Mouse (Mus musculus) kidney, postnatal 10 days (tissue): Measurements from ENCODE around the gene Mbtps1.

Experiments used
- DNase-seq: peaks from one replicate; pipeline ENCODE4 v3.0.0; 2021; ENCODE audit warnings: mixed read lengths

Mbtps1 gene

DNA sequence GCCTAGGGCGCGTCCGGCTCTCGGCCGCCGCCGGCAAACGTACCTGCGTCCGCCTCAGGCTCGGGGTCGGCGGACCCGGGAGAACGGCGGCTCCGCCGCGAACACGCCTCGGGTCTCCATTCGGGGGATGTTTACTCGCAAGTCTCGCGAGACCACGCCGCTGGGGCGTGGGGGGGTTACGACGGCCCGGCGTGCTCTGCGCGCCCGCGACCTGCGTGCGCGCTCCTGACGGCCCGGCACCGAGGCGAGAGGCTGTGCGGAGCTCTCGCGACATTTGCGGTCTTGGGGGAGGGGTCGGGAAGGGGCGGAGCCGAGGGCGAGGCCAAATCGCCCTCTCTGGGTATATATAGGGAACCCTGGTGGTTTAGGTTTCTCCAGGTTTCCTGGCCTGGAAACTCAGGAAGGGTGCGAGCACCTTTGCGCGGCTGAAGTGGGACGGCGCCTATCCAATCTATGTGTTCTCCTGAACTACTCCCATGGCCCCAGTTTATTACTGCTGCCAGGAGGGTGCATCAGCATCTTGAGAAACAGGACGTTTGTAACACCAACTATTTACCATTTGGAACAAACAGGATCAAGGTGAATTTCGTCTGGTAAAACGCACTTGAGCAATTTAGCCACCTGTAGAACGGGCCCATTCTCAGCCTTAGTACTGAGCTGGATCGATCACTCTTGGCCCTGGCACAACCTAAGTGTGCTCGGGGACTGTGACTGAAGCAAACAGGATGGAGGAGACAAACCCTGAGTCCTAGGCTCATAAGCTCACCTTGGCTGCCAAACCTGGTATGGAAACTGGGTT, at the start of gene Mbtps1:
Gene Mbtps1, minus strand, starts transcription at position 133 of the 799 bp plus-strand sequence.
- DNase-seq: peak; percentile 99

GRCm38 (mm10) chr8:119606224-119606623, 47.7 kb upstream of the Mbtps1 start:
- DNase-seq: no peak

DNA sequence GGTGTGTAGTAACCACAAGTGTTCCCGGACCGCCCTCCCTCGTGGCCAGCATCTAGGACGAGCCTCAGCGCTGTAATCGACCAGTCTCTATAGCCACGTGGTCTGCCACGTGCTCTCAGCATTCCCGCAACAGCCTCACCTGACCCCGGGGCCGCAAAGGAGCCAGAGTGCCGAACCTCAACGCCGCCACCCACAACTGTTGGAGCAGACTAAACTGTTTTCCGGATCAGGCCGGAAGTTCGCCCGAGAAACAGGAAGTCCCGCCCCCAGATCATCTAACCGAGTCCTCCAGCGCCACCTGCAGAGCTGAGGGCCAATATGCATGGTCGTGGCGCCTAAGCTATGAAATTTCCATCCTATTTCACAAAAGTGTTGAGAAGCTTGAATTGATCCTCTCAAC, 46.5 kb upstream of the Mbtps1 start, which contains the start of gene Taf1c:
Gene Taf1c, minus strand, starts transcription at position 227 of the 400 bp plus-strand sequence.
- DNase-seq: peak; percentile 96

- DNase-seq: no peak
Observed at GRCm38 (mm10) chr8:119604398-119604803, 45.9 kb upstream of the Mbtps1 start.

- no peak for DNase-seq
Observed at GRCm38 (mm10) chr8:119603771-119604170, 45.2 kb upstream of the Mbtps1 start.

GRCm38 (mm10) chr8:119591456-119591855, 32.9 kb upstream of the Mbtps1 start:
- no peak for DNase-seq

GRCm38 (mm10) chr8:119590348-119590747, 31.8 kb upstream of the Mbtps1 start:
- DNase-seq: no peak

DNA sequence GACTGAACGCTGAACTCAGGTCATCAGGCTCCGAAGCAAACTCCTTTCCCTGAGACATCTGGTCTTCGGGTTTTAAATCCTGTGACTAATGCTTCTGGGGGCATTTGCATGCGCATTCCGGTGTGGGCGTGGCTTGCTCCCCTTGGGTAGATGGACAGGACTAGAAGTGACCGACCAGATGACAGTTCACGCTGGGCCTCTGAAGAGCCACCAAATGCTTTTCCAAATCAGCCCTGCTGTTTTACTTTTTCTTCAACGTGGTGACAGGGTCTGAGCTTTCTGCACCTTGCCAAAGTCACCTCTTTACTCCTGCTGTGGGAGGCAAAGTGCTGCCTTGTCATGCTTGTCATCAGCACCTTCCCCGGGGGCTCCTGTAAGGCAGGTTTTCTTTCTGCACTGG, 30.3 kb upstream of the Mbtps1 start:
- DNase-seq: no peak

GRCm38 (mm10) chr8:119588321-119588720, 29.8 kb upstream of the Mbtps1 start:
- DNase-seq: no peak

- no peak for DNase-seq
Observed at GRCm38 (mm10) chr8:119585901-119586300, 27.4 kb upstream of the Mbtps1 start.

DNA sequence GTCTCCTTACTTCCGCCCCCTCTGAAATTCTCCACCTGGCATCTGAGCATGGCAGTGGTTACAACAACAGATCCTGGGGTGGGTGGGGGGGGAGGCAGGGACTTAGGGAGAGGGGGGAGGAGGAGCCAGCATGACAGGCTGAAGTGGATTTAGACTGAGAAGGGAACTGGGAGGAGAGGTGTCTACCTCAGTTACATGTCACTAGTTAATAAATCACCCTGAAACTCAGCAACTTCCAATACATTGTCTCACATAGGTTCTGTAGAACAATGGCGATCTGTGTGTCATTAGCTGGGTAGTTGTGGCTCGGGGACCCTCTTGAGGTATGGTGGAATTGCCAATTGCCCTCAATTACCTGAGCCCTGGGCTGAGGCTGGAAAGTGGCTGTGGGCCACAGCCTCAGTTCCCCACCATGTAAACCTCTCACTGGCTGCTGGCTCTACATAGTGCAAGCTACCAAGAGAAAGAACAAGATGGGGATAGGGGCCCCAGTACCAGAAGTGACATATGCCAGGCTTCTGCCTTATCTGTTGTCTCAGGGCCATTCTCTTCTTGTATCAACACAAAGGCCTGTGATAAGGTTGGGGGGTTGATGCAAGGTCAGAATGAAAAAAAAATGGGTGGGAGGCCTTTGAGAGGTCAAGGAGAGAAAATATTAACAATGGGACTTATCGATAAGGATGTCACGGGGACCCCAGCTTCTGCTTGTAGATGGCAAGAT, 22.1 kb upstream of the Mbtps1 start:
- DNase-seq: no peak

DNA sequence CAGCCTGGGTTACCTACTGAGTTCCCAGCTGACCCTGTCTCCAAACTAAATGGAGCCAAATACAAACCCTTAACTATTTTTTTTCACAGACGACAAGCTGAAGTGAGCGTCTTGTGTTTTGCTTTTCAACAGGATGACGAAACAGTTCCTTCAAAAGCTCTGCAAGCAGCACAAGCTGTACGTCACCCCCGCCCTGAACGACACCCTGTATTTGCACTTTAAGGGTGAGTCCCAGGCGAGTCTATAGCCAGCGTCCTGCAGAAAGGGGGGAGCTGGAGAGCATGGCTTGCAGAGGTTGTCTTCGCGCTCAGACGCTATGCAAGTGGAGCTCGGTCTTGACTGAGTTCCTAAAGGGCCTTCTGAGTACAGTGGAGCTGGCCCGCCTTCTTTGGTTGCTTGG, 20.6 kb upstream of the Mbtps1 start:
- no peak for DNase-seq

- no peak for DNase-seq
Observed at GRCm38 (mm10) chr8:119575366-119575726, 16.8 kb upstream of the Mbtps1 start.

GRCm38 (mm10) chr8:119574437-119575365, 16.2 kb upstream of the Mbtps1 start, which contains the start of the genes Hsdl1 and Dnaaf1:
Hsdl1 (minus strand) TSS chr8:119575183.
Dnaaf1 (plus strand) TSS chr8:119575235.
- peak; percentile 98 for DNase-seq

DNA sequence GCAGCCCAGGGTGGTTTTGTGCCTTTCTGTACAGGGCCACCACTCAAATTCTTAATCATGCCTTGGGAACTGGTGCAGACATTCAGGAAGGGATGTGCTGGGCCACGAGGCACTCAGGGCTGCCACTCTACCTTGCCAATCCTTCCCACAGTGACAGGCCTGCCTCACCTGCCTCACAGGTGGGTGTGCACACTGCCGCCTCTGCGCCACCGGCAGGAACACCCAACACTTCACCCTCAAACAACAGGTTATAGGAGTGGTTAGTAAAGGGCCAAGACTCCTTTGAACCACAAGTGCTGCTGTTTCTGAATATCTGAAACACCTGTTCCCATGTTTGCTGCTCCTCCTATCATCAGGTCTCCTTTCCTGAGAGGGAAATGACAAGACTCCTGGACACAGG, 13.9 kb upstream of the Mbtps1 start:
- DNase-seq: no peak

GRCm38 (mm10) chr8:119571135-119571534, 12.6 kb upstream of the Mbtps1 start:
- no peak for DNase-seq

- DNase-seq: no peak
Observed at GRCm38 (mm10) chr8:119569881-119570280, 11.3 kb upstream of the Mbtps1 start.

DNA sequence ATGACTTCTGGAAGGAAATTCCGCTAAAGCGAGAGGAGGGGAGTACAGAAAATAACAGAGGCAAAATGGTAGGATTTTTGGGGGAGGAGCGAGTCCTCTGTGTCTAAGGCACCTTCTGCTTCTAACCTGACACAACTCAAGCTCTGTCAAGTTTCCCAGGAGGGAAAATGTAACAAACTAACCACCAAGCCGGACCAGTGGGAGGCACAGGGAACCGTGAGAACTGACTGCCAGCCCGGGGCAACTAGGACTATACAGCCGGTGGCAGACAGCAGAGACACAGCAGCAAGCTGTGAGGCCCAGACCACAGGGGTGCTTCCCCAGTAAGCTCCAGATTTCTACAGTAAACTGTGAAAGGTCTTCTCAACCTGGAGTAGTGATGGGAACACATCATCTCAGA, 10.4 kb upstream of the Mbtps1 start:
- no peak for DNase-seq

DNA sequence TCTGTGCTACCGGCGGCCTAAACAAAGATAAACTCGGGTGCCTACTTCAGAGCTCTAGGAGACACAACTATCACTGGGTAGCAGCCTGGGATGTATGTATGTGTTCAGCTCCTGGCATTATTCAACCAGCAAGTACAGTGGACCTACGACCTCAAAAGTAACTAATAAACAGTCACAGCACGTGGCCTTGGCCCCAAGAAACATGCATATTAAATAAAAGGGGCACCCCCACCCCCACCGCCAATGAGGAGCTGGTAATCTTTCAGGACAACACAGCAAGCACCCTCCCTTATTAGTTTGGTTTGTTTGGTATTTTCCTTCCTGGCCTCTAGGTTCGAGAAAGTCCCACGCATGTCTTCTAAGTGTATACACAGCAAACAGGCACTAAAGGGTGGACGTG, 9.7 kb upstream of the Mbtps1 start:
- no peak for DNase-seq

DNA sequence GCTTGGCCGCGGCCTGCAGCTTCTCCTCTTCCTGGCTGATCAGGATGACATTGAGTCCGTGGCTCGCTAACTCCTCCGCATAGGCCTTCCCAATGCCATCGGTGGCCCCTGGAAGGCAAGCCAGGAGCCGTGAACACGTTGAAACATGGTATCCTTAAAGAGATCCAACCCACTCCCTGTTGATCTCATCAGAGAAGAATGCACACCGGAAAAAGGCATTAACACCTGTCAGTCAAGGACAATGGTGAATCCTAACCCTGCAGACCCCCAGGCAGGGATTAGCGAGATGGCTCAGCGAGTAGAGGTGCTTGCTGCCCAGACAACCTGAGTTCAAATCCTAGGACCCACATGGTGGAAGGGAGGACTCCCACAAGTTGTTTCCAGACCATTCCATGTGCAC, 7.8 kb upstream of the Mbtps1 start:
- no peak for DNase-seq

DNA sequence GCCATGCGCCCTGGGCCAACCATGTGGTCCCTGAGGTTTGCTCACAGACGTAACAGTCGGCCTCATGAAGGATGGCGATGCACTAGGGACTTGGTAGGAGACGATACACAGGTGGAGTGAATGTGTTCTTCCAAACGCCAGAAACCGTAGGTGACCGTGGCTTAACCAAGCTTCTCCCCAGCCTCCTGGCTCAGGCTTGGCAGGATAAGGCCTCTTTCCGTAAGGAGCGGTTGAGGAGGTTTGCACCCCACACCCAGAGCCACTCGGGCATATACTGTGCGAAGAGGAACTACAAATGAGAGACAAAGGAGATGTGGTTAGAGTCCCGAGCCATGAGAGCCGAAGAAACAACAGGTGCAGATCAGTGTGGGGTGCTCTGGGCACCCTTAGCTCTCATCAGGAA, 5.3 kb upstream of the Mbtps1 start:
- DNase-seq: no peak

DNA sequence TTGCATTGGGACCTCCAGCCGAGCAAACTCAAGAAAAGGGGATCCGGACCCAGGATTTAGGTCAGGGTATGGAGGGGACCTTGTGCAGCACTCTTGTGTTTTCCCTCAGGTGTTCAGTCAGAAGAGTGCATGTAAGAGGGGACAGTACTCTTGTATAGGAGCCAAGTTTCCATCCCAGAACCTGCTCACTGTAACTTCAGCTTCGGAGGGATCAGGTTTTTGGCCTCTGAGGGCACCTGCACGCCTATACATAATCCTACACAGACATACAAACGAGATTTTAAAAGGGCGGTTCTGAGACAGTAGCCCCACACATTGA, 826 bp upstream of the Mbtps1 start:
- DNase-seq: no peak
